Mouse (Mus musculus): ENCODE results near the gene Gpsm1.

Gene Gpsm1

DNA sequence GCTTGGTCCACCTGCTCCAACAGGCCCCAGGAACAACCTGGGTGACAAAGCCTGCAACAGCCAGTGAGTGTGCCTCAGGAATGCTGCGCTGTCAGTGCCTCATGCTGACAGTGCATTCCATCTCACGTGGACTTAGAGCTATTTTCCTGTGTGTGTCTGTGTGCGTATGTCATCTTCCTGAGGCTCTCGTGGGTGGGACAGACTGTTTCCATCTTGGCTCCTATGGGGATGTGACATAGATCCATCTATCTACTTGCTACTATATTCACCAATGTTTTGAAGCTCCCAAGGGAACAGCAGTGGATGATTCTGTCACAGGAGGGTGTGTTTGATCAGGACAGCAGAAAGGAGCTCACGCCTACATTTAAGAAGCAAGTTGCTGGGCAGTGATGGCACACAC is 3.4 kb upstream of the Gpsm1 start:
- in situ Hi-C loops (cut with MboI, MseI): no loop called here

DNA sequence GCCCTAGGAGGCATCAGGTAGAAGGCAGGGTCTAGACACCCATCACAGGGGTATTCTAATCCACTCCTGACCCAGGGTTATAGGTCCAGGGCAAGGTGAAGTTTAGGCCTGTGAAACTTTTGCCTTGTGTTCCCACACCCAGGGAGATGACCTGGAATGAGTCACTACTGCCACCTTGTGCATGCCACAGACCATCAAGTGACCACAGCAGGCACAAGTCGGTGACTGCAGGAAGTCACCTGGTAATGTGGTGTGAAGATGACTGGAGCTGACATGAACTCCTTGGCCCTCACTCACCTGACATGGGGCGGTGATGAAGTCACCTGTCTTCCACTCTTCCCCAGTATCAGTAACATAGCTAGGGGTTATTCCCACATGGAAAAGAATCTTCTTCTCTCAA is 2.5 kb upstream of the Gpsm1 start:
- in situ Hi-C loops (cut with MboI, MseI): no loop called here

DNA sequence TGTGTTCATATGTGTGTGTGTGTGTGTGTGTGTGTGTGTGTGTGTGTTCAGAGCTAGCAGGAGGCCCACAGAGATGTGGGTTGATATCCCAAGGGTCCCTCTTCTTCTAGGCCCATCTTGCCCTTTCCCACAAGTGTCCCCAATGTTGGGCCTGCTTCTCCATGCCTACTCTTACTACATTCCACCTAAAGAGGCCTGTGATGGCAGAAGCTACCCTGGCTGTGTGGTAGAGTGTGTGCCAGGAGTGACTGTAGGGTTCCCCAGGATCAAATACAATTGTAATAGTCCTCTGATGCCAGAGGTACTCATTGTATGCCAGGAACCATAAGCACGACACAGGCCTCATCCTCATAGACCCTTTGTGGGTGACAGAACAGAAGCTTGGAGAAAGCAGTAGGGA is 1.9 kb upstream of the Gpsm1 start:
- in situ Hi-C loops (cut with MboI, MseI): no loop called here

DNA sequence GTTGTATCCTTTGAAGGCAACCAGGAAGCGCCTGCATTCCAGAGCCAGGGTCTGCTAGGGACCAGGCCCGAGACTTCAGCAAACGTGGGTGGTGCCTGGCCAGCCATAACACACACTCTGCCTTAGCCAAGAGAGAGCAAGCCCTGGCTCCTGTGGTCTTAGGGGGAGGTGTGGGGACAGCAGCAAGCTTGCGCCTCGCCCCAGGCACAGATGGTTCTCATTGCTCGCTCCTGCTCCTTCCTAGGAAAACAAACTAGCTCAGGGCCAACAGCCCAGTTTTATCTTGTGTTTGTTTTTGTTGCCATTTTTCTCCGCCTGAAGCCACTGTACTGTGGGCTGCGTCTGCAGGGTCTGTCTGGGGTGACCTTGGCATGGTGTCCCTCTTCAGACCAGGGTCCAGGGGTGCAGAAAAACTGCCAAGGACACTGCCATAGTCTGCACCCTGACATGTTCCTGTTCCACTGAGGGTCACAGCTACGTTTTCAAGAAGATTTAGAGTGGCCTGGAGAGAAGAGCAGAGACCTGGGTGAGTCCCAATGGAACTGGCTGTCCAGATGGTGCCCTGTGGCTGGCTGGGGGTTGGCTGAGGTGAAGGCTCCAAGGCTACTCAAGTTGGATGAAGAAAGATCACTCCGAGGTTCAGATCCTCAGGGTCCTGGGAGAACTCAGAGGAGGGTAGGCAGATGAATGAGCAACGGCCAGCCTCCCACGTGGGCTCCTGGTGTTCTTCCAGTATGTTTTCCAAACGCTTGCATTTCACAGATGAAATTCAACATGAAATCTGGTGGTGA is 839 bp upstream of the Gpsm1 start:
- in situ Hi-C loops (cut with MboI, MseI): no loop called here

DNA sequence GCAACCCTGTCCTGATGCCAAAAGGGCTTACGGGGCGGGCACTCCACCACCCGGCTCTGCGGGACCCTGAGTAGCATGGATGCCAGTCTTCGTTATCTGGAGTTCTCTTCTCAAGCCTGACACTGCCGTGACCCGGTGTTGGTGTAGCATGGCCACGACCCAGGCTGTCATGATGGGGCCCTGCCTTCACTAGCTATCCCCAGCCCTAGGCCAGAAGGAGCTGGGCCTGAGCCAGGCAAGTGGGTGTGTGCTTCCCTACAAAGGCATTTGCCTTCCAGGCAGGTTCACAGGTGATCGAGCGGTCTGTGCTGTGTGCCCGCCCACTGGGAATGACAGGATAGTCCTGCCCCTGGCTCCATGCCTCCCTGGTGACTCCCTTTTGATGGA is 603 bp downstream of the Gpsm1 start:
- in situ Hi-C loops (cut with MboI, MseI): no loop called here

DNA sequence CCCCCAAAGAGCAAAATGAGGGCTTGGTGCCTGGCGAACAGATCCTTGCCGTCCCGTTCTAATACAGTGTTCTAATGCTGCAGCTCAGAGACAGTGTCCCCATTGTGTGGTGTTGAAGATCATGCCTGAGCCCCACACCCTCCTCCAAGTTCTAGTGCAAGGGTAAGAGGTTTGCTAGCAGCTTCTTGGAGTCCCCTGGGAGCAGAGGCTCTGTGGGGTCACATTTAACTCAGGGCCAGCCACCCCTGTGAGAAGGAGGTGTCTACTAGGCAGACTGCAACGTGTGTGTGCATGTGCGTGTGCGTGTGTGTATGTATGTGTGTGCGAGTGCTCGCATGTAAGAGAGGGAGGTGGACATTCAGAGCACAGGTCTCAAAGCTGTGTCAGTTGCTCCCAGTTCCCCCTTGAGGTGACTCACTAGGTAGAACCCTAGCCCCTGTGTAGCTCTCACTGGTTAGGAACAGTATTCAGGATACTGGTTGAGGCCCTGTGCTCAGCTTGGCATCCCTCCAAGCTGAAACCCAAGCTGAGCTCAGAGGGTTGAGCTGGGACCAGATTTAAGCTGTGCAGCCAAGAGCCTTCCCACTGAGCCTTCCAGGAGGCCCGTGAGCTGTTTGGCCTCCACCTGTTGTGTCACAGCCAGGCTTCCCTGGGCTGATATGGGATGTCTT is 1.4 kb downstream of the Gpsm1 start:
- in situ Hi-C loops (cut with MboI, MseI): no loop called here

DNA sequence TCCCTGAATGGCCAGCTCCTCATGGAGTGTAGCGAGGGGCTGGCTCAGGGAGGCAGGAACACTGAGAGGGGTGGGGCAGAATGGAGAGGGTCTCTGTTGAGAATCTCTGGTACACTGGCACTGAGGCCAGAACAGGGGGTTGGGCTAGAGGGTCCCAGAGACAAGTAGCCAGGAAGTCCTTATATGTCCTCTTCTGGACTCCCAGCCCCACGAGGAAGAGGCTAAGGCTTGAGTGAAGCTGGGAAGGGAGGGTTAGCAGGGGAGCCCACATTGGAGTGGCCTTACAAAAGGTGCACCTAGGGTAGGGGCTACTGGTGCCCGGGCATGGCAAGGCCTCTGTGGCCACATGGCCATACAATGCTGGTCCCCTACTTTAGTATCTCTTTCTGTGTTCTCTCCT is 2.1 kb downstream of the Gpsm1 start:
- in situ Hi-C loops (cut with MboI, MseI): no loop called here

DNA sequence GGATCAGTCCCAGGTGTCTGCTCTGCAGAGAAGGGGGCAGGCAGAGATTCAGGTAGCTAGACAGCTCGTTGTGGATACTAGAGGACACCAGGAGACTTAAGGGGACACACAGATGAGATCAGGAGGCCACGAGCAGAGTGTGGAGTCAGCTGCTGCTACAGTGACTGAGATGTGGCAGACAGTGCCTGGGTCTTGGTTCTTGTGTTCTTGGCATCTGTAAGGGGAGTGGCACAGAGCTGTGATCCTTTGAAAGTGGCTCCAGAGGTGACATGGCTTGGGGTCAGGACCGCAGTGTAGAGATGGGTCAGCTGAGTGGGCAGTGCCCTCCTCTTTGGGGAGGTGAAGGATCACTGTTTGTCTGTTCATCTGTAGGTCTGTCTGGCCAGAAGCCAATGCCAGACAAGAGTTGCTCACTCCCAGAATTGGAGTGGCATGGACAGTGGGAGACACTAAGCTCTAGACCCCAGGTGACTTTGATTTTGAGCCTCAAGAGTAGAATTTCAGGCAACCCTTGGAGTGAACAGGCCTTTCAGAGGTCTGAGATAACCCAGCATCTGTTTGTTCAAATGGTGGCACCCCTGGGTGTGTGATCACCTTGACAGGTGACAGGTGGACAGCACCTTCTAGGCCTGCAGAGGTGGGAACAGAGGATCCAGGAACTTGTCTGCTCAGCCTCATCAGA is 2.8 kb downstream of the Gpsm1 start:
- in situ Hi-C loops (cut with MboI, MseI): no loop called here

DNA sequence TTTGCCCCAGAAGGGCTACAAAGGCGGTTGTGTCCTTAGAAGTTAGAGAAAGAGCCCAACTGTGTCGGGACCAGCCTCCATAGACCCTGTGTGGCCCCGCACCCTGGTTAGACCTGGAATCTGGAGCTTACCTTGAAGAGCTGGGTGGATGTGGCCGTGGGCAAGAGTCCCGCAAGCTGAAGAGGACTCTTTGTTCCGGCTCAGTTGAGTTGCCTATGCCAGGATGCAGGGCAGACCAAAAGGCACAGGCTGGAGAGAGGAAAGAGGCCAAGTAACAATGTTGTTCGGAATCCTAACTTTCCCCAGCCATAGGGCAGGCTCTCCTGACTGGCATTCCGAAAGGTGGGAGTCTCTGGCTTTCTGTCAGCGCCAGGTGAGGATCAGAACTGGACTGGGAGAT is 3.8 kb downstream of the Gpsm1 start:
- in situ Hi-C loops (cut with MboI, MseI): no loop called here

DNA sequence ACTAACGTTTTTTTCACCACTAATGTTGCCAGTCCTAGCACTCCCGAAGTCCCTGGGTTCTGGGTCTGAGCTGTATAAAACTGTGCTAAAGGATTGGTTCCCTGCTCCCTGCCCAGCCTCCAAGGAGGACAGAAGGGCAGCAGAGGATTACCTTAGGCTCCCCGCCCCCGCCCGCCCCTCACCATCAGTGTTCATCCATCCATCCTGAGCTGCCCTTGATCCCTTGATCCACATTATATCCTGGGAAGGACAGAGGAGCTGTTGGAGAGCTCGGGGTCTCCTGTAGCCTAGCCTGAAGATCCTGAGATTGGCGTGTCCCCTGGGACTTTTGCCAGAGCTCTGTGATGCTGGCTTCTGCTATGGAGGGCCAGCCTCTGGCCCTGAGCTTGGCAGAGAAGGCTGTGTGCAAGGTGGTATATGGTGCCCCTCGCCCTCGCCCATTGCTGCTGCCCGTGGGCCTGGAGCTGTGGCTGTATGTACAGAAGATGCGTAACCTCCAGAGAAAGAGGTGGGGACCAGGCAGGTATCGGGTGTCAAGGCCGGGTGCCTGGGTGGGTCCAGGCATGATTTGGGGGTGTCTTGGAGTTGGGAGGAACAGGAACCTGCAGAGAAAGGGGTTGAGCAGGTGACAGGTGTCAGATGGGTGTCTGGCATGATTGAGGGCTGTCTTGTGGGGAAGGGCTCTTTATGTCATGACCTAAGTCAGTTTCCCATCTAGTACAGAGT is 4.4 kb downstream of the Gpsm1 start:
- in situ Hi-C loops (cut with MboI, MseI): no loop called here

DNA sequence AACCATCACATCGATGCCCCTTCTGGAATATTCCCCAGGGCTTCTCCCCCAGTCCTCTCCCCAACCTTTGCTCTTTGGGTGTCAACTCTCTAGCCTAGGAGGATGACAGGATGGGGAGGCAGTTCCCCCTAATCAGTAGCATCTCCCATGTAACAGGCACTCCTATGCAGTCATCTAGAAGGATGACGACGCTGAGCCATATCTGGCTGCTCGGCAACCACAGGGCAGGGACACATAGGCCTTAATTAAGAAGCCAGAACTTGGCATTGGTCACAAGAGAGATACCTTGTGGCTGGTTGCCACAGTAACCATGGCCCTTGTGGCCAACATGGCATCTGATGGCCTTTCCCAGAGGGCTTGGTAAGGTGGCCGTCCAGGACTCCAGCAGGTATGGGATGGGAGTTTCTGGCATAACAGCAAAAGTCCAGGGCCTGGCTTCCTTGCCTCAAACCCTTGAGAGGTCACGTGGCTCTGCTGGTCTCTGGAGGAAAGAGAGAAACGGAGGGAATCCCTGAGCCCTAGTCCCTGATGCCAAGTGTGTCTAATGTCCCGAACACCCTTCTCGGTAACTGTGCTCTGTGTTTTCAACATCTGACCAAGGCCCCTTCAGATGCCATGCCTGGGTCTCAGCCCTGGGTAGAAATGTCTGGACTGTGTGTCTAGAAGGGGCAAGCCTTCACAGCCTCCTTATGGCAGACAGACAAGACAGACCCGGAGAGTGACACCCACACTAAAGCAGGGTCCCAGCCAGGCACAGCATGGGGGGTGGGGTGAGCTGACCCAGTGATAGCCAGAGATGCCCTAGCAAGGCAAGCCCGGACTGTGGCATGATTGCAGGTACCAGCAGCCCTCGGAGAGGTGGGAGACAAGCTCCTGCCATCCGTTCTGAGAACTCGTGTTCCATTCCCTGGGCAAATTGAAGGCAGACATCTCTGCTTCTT is 5.2 kb downstream of the Gpsm1 start:
- in situ Hi-C loops (cut with MboI, MseI): no loop called here

DNA sequence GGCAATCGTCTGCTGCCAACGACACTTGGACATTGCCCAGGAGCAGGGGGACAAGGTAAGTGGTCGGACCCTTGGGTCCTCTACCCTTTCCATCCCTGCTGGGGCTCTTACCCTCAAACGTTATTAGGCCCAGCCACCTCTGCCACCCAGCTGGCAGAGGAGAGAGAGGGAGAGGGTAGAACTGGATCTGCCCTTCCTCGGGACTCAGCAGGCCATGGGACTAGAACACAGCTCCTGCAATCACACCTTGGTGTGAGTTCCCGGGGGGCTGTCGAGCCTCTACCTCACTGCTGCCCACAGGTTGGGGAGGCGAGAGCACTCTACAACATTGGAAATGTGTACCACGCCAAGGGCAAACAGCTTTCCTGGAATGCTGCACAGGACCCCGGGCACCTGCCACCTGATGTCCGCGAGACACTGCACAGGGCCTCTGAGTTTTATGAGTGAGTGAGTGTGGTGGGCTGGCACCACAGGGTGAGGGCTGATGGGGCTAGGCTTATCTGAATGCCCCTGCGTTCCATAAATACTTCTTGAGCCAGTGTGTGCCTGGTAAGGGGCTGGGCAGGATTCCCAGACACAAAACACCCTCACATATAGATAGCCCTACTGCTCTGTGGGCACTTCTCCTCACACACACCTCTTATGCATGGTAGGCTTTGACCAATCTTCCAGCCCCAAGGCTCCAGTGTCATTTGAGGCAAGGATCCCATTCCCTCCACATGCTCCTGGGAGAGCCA is 8.4 kb downstream of the Gpsm1 start:
- in situ Hi-C loops (cut with MboI, MseI): no loop called here

DNA sequence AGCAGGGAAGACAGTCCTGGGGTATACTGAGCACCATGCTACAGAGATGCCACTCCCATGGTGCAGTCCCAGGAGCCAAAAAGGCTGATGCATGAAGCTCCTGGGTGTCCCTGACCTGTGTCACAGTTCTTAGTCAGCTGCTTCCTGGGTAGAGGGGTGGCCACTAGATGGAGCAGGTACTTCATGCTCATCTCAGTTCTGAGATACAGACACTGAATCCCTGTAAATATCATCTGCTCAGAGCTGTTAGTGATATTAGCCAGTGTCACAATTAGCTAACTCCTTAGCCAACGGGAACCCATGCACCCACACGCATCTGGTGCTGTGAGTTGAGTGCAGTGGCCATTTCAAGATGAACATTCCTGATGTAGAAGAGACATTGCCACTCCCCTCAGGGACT is 9.6 kb downstream of the Gpsm1 start:
- in situ Hi-C loops (cut with MboI, MseI): no loop called here

DNA sequence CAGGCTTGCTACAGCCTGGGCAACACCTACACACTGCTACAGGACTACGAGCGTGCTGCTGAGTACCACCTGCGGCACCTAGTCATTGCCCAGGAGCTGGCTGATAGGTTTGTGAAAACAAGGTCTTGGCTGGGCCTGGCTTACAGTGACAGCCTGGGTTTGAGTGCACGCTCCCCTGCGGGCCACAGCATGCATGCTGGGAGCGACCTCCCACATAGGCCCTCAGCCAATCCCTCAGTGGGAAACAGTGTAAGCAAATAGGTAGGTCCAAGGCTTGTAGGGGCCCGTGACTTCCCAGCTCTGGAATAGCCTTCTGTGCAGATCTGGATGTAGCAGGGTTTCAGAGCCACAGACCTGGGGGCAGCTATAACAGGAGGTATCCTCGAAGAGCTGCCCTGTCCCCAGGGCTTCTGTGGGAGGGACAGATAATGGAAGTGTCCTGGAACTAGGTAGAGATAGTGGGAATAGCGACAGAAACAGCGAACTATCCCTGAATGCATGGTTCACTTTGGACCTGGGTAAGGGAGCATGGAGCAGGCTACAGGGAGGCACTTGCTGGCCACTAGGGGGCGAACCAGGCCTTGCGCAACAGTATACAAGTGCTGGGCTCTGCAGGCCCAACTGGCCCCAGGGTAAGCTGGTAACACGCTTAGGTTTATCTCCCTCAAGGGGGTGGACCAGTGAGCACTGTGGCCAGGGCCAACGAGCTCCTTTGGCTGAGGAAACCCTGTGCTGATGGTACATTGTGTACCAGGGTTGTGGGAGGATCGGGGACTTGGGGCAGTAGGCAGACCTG is 10.3 kb downstream of the Gpsm1 start:
- in situ Hi-C loops (cut with MboI, MseI): no loop called here

DNA sequence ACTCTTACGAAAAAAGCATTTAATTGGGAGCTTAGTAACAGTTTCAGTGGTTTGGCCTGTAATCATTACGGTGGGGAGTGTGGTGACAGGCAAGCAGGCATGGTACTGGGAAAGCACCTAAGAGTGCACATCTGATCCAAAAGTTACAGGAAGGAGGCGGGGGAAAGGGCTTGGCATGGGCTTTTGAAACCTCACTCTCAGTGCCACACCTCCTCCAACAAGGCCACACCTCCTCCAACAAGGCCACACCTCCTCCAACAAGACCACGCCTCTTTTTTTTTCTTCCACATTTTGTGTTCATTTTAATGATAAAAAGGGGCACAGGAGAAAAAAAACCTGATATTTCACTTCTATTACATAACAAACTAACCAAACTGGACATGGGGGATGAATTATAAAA is 12.5 kb downstream of the Gpsm1 start:
- in situ Hi-C loops (cut with MboI, MseI): no loop called here

DNA sequence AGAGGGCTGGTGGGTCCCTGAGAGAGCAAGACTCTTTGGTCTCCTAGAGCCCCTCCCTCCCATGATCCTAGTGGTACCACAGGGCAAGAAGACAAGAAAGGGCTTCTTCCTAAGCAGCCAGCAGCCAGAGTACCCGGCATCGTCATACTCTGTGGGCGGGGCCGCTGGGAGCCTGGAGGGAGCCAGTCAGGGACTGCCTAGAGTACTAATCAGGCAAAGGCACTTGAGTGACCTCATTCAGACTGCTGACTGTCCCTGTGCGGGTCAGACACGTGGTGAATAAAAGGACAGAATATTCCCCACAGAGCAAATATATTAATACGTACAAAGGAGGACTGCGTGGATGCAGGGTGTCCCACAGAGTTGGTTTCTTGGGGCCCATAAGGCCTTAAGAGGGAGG is 14.1 kb downstream of the Gpsm1 start:
- in situ Hi-C loops (cut with MboI, MseI): no loop called here

DNA sequence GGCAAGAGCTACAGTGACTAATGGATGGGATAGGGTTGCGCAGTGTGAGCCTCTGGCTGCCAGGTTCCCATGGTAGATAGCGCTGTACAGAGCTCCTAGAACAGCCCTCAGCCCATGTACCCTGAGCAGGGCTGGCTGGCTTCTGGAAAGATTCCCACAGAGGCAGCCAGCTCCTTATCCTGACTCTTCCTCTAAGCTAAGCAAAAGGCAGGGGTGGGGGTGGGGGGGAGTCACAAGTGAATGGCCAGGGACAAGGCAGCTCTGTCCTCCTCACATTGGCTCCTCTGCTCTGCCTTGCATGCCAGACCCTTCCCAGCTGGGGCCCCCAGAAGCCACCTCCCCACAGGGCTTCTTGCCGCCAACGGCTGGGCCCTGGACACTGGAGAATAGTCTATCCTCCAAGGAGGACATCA is 14.7 kb downstream of the Gpsm1 start:
- in situ Hi-C loops (cut with MboI, MseI): no loop called here

DNA sequence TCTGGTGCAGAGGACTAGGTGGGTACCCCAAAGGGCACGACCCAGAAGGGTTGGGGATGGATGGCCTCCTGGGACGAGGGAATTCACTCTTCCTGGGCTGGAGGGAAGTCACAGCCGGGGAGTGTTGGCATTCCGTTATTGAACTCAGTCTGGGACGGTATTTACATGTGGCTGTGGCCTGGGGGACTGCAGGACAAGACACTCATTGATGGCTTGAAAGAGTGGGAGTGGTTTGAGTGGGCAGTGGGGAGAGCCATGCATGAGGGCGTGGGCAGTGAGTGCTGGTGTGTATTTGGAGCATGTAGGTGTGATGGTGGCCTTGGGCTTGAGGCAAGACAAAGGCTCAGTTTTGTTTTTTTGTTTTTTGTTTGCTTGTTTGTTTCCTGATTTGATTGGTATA is 15.4 kb downstream of the Gpsm1 start:
- in situ Hi-C loops (cut with MboI, MseI): no loop called here

Measured in T-helper 17 cell (primary cell).